Mouse (Mus musculus): ENCODE measurements around the gene Asic3. TPM values are rescaled to one million over a fixed set of nuclear protein-coding genes. Genes with fewer than 3 reads are reported as not detected.

The Asic3 gene
- polyA plus RNA-seq, 1 experiment from 2014 or later: 0.34 TPM

DNA sequence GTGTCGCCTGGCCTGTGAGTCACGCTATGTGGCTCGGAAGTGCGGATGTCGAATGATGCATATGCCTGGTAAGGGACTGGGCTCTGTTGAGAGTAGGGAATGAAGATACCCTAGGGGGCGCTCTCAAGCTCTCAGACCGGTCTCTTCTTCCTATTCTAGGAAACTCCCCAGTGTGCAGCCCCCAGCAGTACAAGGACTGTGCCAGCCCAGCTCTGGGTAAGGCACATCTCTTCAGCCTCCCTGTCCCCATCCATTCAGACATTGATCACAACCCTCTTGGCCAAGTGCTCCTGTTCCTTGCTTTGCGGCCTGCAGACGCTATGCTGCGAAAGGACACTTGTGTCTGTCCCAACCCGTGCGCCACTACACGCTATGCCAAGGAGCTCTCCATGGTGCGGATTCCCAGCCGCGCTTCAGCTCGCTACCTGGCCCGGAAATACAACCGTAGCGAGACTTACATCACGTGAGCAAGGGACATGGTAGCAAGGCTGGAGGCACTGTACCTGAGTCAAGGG lies 3.1 kb downstream of the Asic3 start:
- DNase-seq (ENCODE audit: low spot score): peak; percentile 84

DNA sequence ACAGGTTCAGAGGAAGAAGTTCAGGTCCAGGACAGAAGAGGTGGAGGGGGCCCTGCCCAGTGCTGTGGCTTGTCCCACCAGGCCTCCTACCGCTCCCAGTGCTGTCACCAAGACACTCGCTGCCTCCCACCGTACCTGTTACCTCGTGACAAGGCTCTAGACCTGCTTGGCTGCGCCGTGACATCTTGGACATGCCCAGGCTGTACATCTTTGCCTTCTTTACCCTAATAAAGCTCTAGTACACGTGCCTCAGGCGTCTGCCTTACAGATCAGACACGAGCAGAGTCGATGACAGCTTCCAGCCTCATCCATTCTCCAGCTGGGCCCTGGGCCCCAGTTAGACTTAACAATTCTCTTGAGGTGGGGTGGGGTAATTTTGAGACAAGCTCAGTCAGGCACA lies 4.4 kb downstream of the Asic3 start:
- no peak for DNase-seq (ENCODE audit: low spot score)

DNA sequence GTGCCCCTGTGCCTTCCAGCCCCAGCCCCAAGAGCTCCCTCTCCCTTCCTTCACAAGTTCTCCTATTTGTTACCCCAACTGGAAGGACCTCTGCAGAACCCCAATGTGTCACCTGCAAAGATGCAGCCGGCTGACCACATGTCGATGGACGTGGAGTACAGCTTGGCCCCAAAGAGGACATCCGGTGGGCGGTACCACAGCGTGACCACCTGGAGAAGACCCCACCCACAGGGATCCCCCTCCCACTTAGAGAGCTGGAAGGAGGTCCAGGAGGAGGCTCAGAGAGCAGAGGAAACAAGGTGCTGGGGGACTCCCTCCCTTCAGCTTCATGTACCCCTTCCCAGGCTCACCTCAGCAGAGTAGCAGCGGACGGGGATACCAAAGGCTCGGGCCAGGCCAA lies 7.2 kb downstream of the Asic3 start:
- DNase-seq (ENCODE audit: low spot score): no peak

DNA sequence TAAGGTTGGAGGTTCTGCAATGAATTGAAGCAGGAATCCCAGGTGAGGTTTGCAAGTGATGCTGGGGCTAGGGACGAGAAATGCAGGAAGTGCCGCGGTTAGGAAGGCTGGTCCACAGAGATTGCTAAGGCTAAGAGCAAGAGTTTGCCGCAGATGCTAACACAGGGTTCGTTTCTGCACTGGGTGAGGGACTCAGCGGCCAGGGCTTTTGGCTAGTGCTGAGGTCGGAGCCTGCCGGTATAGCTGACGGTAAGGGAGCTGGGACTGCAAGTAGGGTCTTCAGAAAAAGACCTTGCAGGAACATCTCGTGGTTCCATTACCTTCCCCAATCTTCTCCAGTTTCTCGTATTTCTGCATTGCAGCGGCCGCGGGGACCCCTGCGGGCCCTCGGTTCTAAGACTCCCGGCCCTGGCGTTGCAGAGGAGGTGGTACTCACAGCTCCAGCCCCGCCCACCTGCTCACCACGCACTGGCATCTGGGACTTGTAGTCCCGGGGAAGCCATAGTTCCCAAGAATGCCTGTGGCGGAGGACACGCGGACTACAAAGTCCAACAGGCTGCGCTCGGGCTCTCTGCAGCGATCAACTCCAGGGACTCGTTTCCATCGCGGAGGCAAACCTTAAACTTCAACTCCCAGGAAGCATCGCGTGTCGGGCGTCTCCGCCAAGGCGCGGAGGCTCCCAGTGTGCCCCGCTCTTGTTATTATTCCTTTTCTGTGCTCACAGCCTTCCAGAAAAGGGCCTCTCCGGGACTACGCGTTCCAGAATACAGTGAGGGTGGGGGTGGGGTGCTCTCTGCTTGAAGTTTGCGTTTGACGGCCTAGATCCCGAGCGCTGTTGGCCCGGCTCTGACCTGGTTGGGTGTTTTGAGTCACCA lies 10.2 kb downstream of the Asic3 start, which contains the start of the genes Cdk5 and Slc4a2:
Cdk5 (minus strand) TSS at position 402 of the 875 bp plus-strand sequence.
Slc4a2 (plus strand) TSS at position 709 of the 875 bp plus-strand sequence.
- DNase-seq (ENCODE audit: low spot score): peak; percentile 99

DNA sequence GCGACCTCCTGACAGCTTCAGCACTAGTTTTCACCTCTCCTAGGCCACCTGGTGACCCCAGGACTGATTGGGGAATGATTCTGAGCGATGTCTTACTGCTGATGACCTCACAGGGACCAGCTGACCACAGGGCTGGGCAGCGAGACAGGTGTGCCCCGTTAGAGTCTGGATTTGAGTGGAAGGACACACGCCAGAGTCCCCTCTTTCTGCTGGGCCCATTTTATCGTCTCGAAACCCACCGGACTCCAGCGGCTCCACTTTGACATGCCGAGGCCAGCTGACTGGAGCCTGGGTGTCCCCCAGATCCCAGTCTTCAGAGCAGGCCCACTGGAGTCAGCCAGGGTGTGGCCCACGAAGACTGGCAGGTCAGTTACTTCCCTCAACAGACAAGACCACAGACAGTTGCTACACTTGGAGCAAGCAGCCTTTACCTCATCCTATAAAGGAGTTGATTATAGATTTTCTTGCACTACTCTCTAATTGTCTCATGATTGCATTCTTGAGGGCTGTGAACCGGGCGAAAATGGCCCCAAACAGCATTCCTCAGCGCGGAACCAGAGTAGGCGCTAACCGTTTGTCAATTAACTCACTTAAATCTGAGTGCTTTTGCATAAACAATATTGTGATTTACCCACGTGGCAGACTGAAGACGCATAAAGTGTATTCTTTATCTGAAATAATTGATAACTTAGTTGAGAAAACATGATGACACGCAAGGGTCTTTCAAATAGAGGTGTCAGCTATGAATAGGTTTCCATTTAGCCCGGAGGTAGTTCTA lies 11.0 kb downstream of the Asic3 start:
- DNase-seq (ENCODE audit: low spot score): peak; percentile 27

DNA sequence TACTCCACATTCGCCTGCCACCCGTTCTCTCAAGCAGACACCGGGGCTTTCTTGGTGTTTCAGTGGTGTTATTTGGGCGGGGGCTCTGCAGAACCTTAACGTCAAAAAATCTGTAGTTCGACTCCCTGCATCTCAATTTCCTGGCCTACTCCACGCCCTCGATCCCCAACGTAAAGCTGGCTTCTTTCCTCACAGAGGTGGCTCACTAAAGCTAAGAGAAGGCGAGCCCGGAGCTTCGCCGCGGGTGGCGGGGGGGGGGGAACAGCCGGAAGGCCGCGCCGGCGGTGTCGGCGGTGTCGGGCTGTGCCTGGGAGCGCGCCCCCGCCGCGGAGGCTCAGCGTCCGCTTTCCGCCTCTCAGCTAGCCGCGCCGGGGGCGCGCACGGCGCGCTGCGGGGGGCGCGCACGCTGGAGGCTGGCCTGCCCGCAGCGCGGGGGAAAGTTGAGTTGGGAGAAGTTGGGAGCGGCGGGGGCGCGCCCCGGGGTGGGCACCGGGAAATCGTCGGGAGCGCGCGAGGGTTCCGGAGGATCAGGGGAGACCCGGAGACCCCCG lies 11.7 kb downstream of the Asic3 start:
- peak; percentile 93 for DNase-seq (ENCODE audit: low spot score)

DNA sequence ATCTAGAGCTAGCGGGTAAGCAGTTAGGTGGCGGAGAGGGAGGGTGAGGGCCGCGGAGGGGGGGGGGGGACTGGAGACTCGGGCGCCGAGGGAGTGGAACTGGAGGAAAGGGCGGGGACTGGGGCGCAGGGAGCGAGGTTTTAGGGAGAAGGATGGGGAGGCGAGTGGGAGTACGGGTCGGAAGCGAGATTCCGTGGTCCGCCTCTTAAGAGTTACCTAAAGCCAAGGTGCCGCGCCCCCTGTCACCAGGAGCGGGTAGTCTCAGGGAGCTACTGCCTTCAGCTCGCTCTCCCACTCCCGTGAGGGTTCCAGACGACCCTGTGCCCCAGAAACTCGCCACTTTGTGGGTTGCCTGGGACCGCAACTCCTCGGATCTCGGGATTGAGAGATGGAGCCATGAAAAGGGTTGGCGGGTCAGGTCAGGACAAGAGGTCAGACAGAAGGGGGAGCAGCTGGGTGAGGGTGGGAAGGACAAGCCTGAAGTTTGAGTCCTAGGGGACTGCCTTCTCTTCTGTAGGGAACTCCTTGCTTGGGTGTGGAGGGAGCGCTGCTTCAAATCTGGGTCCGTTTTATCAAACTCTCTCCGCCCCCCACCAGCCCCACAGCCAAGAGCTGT lies 12.3 kb downstream of the Asic3 start:
- DNase-seq (ENCODE audit: low spot score): peak; percentile 73

DNA sequence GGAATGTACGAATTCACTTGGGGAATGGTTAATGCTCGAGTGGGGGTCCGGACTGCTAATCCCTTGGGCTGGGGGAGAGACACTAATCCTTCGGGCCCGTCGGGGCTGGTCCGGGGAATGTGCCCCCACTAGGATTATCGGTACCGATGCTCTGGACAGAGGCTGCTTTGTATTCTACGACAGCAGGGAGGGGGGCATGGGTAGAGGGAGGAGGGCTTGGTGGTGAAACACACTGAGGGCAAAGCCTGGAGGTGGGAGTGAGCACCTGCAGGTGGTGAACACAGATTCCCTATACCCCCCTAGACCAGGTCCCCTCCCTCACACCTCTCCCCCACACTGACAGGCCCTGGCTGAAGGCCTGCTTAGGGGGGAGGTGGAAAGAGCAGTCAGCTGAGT lies 12.8 kb downstream of the Asic3 start:
- DNase-seq (ENCODE audit: low spot score): peak; percentile 28

DNA sequence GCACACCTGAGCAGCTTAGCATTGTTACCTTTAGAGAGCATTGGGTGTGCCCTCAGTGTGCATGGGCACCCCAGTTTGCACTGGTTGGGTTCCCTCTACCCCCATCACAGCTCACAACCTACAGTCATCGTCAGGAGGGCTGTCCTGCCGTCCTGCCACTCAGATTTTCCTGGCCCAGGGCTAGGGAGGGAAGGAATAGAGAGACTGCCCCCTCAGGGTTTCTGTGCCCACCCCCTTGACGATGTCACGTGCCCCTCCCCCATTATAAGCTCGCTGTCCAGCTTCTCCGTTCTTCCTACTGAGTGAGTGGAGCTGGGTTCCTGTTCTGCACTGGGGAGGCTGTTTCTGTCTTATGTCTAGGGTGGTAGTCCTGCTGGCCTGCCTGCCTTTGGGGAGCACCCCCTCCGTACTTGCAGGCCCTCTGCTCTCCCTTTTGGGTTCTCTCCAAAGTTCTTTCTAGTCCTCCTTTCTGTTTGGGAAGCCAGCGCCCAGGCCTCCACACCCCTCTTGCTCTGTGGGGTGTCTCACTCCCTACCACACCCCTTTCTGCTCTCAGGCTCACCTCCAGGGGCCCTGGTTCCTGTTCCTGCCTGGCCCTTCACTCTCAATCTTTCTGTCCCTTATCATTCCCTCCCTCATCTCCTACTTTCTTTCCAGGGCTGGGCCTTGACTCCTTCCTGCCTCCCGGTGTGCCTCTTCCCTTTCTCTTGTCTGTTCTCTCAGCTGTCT lies 13.5 kb downstream of the Asic3 start:
- DNase-seq (ENCODE audit: low spot score): no peak

DNA sequence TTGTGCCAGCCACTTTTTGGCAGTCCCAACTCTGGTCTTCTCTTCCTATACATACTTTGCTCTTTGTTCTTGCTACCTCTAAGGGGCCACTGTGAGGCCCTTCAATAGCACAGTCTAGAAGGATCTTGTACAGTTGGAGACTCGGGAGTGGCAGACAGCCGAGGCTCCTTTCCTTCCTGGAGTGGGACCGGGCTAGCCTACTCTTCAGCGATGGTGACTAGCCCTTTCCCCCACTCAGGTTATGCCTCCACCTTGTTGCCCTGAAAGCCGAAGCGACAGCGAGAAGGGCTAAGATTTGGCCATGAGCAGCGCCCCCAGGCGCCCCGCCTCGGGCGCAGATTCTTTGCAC lies 14.1 kb downstream of the Asic3 start:
- no peak for DNase-seq (ENCODE audit: low spot score)

DNA sequence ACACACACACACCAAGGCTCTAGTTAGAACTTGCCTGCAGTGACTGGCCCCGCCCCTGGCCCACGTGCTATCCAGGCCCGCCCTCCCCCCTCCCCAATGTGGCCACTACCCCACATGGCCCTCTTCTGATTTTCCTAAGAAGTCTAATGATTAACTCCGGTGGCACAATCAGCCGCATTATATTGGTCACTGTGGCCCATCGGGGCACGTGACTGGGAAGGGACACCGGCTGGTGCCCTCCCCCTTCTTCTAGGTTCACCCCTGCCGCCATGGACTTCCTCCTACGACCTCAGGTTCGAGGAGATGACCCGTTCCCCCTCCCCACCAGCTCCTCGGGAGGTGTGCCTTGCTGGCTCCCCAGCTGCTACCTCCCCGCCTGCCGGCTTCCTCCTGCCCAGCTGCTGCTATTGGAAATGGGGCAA lies 14.8 kb downstream of the Asic3 start:
- no peak for DNase-seq (ENCODE audit: low spot score)

DNA sequence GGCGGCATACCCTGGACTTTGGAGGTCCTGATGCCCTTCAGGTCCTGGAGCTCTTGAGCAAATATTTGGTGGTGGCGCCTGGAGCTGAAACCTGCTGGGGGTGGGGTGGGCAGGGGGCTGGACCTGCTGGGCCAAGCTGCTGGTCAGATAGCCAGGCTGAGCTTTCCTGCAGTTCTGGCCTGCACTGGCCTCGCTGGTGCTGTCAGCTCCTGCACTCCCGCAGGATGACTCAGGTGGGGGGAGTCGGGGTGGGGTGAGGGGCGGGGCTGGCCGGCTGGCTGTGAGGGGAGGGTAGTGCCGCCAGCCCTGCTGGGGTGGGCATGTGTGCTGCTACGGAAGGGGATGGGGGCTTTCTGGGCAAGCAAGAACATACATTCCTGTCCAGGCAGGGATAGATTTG lies 15.4 kb downstream of the Asic3 start:
- no peak for DNase-seq (ENCODE audit: low spot score)

DNA sequence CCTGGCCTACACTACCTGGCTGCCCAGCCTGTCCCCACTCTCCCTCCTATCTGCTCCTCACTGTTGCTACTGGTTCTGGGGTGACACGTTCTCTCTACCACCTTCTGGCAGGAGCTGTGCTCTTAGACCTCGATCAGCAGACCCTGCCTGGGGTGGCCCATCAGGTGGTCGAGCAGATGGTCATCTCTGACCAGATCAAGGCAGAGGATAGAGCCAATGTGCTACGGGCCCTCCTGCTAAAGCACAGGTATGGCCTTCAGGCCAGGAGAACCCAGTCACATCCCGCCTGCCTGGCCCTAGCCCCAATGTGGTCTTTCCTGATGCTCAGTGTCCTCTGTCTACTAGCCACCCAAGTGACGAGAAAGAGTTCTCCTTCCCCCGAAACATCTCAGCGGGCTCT lies 20.8 kb downstream of the Asic3 start:
- DNase-seq (ENCODE audit: low spot score): no peak

DNA sequence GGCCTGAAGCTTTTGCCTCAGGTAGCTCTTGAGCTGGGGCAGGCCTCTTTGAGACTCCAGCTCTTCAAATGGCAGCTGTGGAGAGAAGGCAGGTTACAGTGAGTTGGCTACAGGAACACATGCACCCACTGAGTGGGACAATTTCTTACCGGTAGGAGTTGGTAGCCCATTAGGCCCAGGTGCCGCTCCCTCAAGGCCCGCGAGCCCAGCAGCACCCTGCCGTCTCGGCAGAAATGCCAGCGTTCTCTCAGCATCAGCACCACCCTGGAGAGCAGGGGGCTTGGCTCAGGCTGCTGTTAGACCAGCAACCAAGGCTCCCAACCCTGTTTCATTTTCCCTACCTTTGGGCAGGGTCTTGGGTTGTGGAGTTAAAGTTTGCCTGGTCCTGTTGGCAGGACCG lies 28.0 kb downstream of the Asic3 start:
- DNase-seq (ENCODE audit: low spot score): no peak

DNA sequence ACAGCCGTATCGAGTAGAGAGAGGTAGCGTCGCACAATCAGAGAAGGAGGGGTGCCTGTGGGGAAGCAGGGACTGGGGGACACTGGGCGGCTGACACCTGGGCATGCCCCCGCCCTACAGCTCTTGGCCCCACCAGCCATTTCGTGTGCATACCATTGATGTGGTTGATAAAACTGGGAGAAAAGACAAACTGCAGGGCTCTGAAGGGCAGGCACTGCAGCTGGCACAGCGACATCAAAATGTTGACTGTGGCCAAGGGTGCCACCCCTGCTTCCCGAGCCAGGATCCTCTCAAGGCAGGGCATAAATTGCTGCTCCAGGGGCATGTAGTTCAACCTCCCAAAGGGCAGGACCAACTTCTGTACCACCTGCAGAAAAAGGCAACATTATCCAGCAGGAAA lies 28.8 kb downstream of the Asic3 start:
- DNase-seq (ENCODE audit: low spot score): peak; percentile 60

DNA sequence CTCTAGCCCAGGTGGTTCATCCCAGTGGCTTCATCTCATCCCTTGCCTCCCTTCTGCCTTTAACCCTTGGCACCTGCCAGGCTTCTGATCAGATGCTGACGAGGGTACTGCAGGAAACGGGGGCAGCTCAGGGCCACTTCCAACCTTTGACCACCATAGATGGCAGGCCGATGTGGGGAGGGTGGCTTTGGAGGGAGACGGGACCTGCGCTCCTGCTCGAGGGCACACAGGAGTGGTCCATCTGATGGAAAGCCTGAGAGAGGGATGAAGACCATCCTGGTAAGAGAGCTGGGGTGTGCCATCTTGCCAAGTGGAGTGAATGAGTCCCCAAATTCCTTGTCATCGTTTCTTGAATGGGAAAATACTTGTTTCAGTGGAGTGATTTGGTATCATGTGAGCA lies 30.0 kb downstream of the Asic3 start:
- no peak for DNase-seq (ENCODE audit: low spot score)

DNA sequence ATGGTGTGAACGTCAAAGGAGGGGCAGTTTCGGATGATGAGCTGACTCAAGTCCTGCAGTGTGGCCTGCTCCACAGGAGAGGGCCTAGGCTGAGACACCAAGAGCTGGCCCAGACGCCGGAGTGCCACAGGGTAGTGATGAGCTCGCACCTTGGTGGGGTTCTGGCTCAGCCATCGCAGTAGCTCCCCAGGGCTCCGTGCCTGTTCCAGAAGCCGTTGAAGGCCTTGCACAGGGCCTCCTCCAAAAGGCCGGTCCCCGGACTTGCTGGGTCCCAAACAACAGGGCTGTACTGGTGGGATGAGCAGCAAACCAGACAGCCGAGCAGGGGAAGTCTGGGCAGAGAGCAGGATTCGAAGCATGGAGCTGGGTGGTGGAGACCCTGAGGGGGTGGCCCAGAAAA lies 30.7 kb downstream of the Asic3 start:
- no peak for DNase-seq (ENCODE audit: low spot score)

DNA sequence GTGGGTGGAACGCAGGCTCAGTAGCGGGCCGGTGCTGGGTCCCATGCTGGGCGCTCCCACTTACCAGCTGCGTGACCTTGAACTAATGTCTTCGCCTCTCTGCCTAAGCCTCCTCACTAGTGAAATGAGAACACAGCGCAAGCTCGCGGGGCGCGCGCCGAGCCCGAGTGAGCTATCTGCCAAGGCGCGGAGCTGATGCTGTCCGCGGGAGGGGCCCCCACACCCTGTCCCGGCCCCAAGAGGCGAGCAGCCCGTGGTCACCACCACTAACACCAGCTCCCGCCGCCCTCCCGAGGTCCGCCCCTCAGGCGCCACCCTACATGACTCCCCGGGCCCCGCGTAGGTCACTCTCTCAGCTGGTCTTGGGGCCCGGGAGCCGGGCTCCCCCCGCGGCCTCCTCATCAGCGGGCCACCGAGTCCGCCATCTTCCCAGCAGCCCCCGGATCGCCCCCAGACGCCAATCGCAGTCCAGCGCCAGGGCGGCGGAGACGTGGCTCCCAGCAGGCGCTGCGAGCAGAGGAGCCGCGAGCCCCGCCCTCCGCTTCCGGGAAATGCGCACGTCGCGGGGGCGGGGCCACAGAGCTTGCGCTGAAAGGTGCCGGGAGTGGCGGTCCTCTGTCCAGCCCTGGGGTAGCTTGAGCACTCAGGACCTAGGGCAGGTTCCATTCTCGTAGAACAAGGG lies 31.7 kb downstream of the Asic3 start, which contains the start of gene Fastk:
Fastk (minus strand) TSS at position 542 of the 682 bp plus-strand sequence.
- DNase-seq (ENCODE audit: low spot score): peak; percentile 93

DNA sequence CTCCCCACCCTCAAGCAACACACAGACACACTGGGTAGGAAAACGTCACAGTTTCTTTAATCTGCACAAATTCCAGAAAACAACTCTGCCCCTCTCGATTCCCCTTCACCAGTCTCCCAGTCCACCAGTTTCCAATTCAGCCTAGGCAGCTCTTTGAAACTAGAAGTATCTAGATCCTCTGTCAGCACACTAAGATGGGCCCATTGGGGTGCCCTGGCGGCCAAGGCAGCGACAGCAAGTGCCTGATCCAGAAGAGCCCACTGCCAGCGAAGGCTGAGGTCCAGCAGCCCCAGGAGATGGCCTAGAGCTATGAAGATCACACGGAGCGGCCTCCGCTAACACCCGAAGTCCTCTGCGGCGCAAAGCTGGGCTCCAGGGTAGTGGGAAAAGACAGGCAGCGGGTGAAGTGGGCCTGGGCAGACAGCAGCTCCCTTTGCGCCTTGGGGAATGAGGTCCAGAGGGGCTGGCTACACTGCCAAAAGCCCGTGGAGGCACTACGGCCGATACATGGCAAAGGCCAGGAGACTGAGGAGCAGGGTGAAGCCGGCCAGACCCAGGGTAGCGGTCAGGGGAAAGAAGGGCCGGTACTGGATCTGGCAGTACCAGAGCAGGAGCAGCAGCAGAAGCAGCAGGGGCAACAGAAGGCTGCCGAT lies 32.4 kb downstream of the Asic3 start:
- no peak for DNase-seq (ENCODE audit: low spot score)

DNA sequence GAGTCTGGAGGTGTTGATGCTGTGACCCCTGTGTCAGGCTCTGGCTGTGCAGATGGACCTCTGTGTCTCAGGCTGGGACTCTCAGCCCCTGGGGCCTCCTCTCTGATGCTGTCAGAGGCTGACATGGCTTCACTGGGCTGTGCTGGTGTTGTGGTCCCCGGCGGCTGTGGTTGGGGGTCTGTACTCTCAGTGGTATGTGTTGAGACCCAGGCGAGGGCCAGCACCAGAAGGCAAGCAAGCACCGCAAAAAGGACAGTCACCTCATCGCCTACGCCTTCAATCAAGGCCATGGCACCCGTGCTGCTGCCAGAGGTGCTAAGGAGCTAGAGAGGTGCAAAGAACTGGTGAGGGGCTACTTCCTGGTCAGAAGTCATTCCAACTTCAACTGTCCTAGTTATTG lies 33.4 kb downstream of the Asic3 start:
- no peak for DNase-seq (ENCODE audit: low spot score)
